8 mouse cellular contexts compared by ENCODE assay signal in the genomic region with DNA sequence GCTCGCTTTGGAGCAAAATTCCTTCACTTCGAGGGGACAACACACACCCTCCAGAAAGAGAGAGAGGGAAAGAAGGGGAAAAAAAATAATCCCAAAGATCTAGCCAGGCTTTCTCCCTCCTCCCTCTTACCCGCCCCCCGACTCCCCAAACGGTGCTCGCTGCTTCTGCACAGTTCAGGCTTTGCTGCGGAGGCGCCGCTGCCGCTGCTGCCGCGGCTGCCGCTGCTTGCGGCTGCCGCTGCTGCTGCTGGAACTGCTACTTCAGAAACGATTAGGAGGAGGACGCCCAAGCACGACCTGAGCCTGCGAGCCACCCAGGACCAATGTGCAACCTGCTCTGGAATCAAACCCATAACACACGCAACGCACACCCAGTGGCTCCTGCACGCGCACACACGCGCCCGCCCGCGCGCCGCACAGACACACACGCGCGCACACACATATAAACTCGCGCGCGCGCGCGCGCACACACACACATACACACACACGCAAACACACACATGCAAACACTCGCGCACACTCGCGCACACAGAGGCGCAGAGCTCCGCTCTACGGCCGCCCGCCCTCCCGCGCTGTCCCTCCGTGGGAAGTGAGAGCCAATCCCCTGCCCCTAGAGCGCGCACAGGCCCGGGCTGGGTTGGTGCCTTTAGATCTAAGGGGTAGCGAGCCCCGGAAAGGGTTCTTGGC. TPM values are rescaled to one million over a fixed set of nuclear protein-coding genes. Genes with fewer than 3 reads are reported as not detected.
DNase-seq lines count a peak whose midpoint lies in the region; ATAC-seq lines count a peak whose summit lies in the region.

Tenm2 (minus strand) TSS at position 51 of the 687 bp plus-strand sequence.

- peak within 1 kb of the TSS; percentile 76 for H3K4me3 ChIP-seq in heart, embryonic 15.5 days
- peak within 1 kb of the TSS; percentile 77 for H3K4me3 ChIP-seq in midbrain, embryonic 10.5 days
- H3K4me3 ChIP-seq in stomach, embryonic 15.5 days (replicated peaks): peak within 1 kb of the TSS; percentile 69

- peak within 1 kb of the TSS; percentile 53 for H3K9ac ChIP-seq in heart, embryonic 15.5 days
- H3K9ac ChIP-seq in stomach, embryonic 15.5 days: peak within 1 kb of the TSS; percentile 29

- no peak within 1 kb of the TSS for H3K27ac ChIP-seq in heart, embryonic 15.5 days
- peak within 1 kb of the TSS; percentile 92 for H3K27ac ChIP-seq in midbrain, embryonic 10.5 days (replicated peaks)
- peak within 1 kb of the TSS; percentile 84 for H3K27ac ChIP-seq in stomach, embryonic 15.5 days

- no peaks in the 10 kb centered on the region for H3K9me3 ChIP-seq in heart, embryonic 15.5 days (replicated peaks)
- H3K9me3 ChIP-seq in midbrain, embryonic 10.5 days (replicated peaks): no peaks in the 10 kb centered on the region
- H3K9me3 ChIP-seq in stomach, embryonic 15.5 days: no peaks in the 10 kb centered on the region

- no peaks in the 10 kb centered on the region for H3K36me3 ChIP-seq in heart, embryonic 15.5 days
- H3K36me3 ChIP-seq in midbrain, embryonic 10.5 days: no peaks in the 10 kb centered on the region
- no peaks in the 10 kb centered on the region for H3K36me3 ChIP-seq in stomach, embryonic 15.5 days

- peak; percentile 73 for ATAC-seq in heart, embryonic 15.5 days (replicated peaks; ENCODE audit: insufficient number of reproducible peaks, insufficient read depth, low FRiP score, low read depth)
- ATAC-seq in stomach, embryonic 15.5 days (ENCODE audit: insufficient read depth, low FRiP score, low read depth): peak; percentile 92
- no peak for ATAC-seq in monocyte, adult 5-6 weeks (replicated peaks; ENCODE audit: insufficient number of reproducible peaks, low FRiP score, low TSS enrichment, poor library complexity, severe bottlenecking)

- peaks cover 49% of the 10 kb centered on the region for H3K27me3 ChIP-seq in heart, embryonic 15.5 days
- H3K27me3 ChIP-seq in midbrain, embryonic 10.5 days (ENCODE audit: low read depth, poor library complexity, severe bottlenecking): peaks cover 30% of the 10 kb centered on the region
- H3K27me3 ChIP-seq in stomach, embryonic 15.5 days (replicated peaks): no peaks in the 10 kb centered on the region

- peak; percentile 7 for DNase-seq in ovary, postnatal 10 days (ENCODE audit: low spot score)
- DNase-seq in ovary, adult 18-20 months (ENCODE audit: low spot score): no peak
- DNase-seq in embryo, embryonic 11 days: peak; percentile 88
- DNase-seq in left cerebral cortex, adult 11 months (ENCODE audit: low spot score): peak; percentile 75
- peak; percentile 80 for DNase-seq in midbrain, embryonic 10.5 days (ENCODE audit: low spot score)

- H3K4me2 ChIP-seq in heart, embryonic 15.5 days: peak within 1 kb of the TSS; percentile 92
- H3K4me2 ChIP-seq in stomach, embryonic 15.5 days: peak within 1 kb of the TSS; percentile 87

- H3K4me1 ChIP-seq in heart, embryonic 15.5 days (replicated peaks): peaks cover 8% of the 10 kb centered on the region; the same call in 1 of the 2 replicates
- H3K4me1 ChIP-seq in midbrain, embryonic 10.5 days: peaks cover 18% of the 10 kb centered on the region
- no peaks in the 10 kb centered on the region for H3K4me1 ChIP-seq in stomach, embryonic 15.5 days

- 0% methylated on average over 58 of the region's 59 CpGs for WGBS in heart, embryonic 15.5 days
- WGBS in midbrain, embryonic 10.5 days: under 1% methylated on average over 59 of the region's 59 CpGs
- under 1% methylated on average over 59 of the region's 59 CpGs for WGBS in stomach, embryonic 15.5 days

RNA-seq across cellular contexts. Expression of gene Tenm2, which starts in this region (rescaled TPM):
- polyA plus RNA-seq in heart, embryonic 15.5 days (2015; fragmentation: Nextera tagmentation; extraction: Ambion mirVana): 0.49 and 1.4 TPM in 2 replicates
- 4.2 and 7.4 TPM in 2 replicates for polyA plus RNA-seq in midbrain, embryonic 10.5 days (2016; fragmentation: Nextera tagmentation; extraction: Ambion mirVana)
- polyA plus RNA-seq in stomach, embryonic 15.5 days (2015; fragmentation: Nextera tagmentation; extraction: Ambion mirVana): 1.6 and 2.0 TPM in 2 replicates
- total RNA-seq in monocyte, adult 5-6 weeks (2017): not detected in 3 replicates
